Mouse (Mus musculus) kidney, embryonic 16.5 days (tissue): ENCODE measurements around the gene H1fx. TPM values are rescaled to one million over a fixed set of nuclear protein-coding genes. Genes with fewer than 3 reads are reported as not detected.
"Not testable (repeated sequence)": the region's sequence is repeated elsewhere in the genome, so short reads cannot be mapped to it uniquely, and the experiment has no call there.

ENCODE experiments used
- ATAC-seq: fragments of 200-750 bp; cut with Nextera tagmentation; 2 replicates; pipeline ENCODE4 v1.8.0; 2017; ENCODE audit warnings: moderate TSS enrichment; ENCODE audit not compliant: low FRiP score, low TSS enrichment
- H3K27ac ChIP-seq: fragments of 300-500 bp; sonication (generic); 2 replicates; pipeline ENCODE4 v1.5.1; 2014; ENCODE audit warnings: low read length
- H3K27me3 ChIP-seq: fragments of 300-500 bp; sonication (generic); 2 replicates; pipeline ENCODE4 v1.6.1; 2014; ENCODE audit warnings: low read length, control low read depth, mixed read lengths; ENCODE audit not compliant: insufficient read depth
- H3K36me3 ChIP-seq: fragments of 300-500 bp; sonication (generic); 2 replicates; pipeline ENCODE4 v1.6.1; 2014; ENCODE audit warnings: low read length, control low read depth, mixed read lengths; ENCODE audit not compliant: insufficient read depth
- H3K4me1 ChIP-seq: fragments of 300-500 bp; sonication (generic); 2 replicates; pipeline ENCODE4 v1.6.1; 2014; ENCODE audit warnings: low read length, control low read depth, mixed read lengths; ENCODE audit not compliant: insufficient read depth
- H3K4me2 ChIP-seq: fragments of 300-500 bp; sonication (generic); replicated peaks from 2 replicates; pipeline ENCODE4 v1.6.1; 2014; ENCODE audit warnings: low read depth, low read length
- H3K4me3 ChIP-seq: fragments of 300-500 bp; sonication (generic); 2 replicates; pipeline ENCODE4 v1.5.1; 2014; ENCODE audit warnings: mild to moderate bottlenecking, low read length
- H3K9ac ChIP-seq: fragments of 300-500 bp; sonication (generic); replicated peaks from 2 replicates; pipeline ENCODE4 v1.6.1; 2014; ENCODE audit warnings: low read length
- H3K9me3 ChIP-seq: fragments of 300-500 bp; sonication (generic); 2 replicates; pipeline ENCODE4 v1.6.1; 2016; ENCODE audit warnings: low read length, control low read depth
- WGBS: fragments of 180-500 bp; shearing (Covaris S2); extraction: QIAGEN DNeasy Blood & Tissue Kit; methylation state at CpG from one replicate; pipeline ENCODE4 v1.1.7; 2014; 5-methylcytosine and 5-hydroxymethylcytosine counted together
- polyA plus RNA-seq: library from polyadenylated mRNA; unstranded; fragments of >200 nt; fragmentation: Nextera tagmentation; extraction: Ambion mirVana; gene quantifications from 2 replicates; pipeline ENCODE4 v1.2.1, GENCODE M21; 2015

Gene H1fx
- polyA plus RNA-seq, 1 experiment from 2014 or later = 13.3 TPM

- WGBS = 74% methylated on average over 4 of the region's 4 CpGs
- Histone ChIP-seq H3K4me2 (no peak overlapping the region), H3K27ac (no peak overlapping the region), H3K4me1 (peaks cover 24% of the 10 kb centered on the region), H3K9ac (no peak overlapping the region), H3K36me3 (peaks cover 4% of the 10 kb centered on the region), H3K9me3 (no peaks in the 10 kb centered on the region), H3K4me3 (no peak overlapping the region), H3K27me3 (no peaks in the 10 kb centered on the region)
- ATAC-seq = no peak
Observed at GRCm38 (mm10) chr6:87991216-87991615, 9.8 kb upstream of the H1fx start.

GRCm38 (mm10) chr6:87982506-87982905, 1.1 kb upstream of the H1fx start:
- Histone ChIP-seq H3K9ac (peak overlapping the region; percentile 94), H3K9me3 (no peaks in the 10 kb centered on the region), H3K4me1 (peaks cover 19% of the 10 kb centered on the region), H3K4me2 (peak overlapping the region; percentile 67), H3K36me3 (peaks cover 14% of the 10 kb centered on the region), H3K4me3 (peak overlapping the region; percentile 96), H3K27me3 (no peaks in the 10 kb centered on the region), H3K27ac (no peak overlapping the region)
- 57% methylated on average over 9 of the region's 9 CpGs for WGBS
- ATAC-seq = no peak

DNA sequence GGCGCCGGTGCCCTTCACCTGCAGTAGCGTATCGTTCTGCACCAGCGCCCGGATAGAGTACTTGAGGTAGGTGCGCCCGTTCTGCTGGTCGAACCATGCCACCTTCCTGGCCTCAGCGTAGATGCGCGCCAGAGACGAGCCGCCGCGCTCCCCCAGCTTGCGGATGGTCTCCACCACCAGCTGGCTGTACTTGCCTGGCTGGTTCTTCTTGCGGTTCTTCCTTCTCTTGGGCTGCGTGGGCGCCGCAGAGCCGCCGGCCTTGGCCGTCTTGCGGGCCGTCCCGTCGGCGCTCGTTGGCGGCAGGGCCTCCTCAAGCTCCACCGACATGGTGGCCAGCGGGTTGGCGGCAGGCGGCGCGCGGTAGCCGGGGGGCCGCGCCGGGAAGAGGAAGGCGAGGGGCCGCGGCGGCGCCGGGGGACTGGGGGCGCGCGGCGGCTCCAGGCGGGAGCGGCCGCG, 379 bp downstream of the H1fx start:
- peak; percentile 64 for ATAC-seq
- no peaks in the 10 kb centered on the region for H3K27me3 ChIP-seq
- WGBS = under 1% methylated on average over 37 of the region's 56 CpGs
- H3K4me1 ChIP-seq = peaks cover 19% of the 10 kb centered on the region
- H3K27ac ChIP-seq = peak overlapping the region; percentile 88
- peaks cover 8% of the 10 kb centered on the region for H3K36me3 ChIP-seq
- no peaks in the 10 kb centered on the region for H3K9me3 ChIP-seq
- H3K9ac ChIP-seq = peak overlapping the region; percentile 94
- H3K4me2 ChIP-seq = peak overlapping the region; percentile 67
- H3K4me3 ChIP-seq = peak overlapping the region; percentile 96

GRCm38 (mm10) chr6:87980374-87981029, 935 bp downstream of the H1fx start:
- ATAC-seq = peak; percentile 80

DNA sequence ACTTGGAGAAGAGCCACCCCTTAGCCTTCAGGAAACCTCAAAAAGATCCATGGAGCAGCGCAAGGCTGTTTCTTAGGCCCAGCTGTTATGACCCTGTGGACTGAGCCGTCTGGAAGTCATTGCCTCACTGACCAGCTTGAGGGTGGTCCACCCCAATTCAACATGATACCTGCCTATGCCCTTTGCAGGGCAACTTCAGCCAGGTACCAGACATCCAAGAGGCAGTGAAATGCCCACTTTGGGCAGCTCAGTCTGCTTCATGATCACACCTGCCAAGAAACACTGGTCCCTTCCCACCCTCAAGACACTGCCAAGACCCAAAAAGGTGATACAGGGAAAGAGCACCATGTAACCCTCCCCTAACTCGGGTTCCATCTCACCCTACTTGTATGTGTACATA, 1.7 kb downstream of the H1fx start:
- Histone ChIP-seq H3K4me3 (peak overlapping the region; percentile 96), H3K4me2 (peak overlapping the region; percentile 67), H3K27ac (0 out of 2 replicates have a peak overlapping the region, but pooled peaks have one; percentile 29), H3K9ac (no peak overlapping the region), H3K36me3 (peaks cover 3% of the 10 kb centered on the region), H3K27me3 (no peaks in the 10 kb centered on the region), H3K4me1 (peaks cover 19% of the 10 kb centered on the region), H3K9me3 (no peaks in the 10 kb centered on the region)
- WGBS = 62% methylated on average over 3 of the region's 3 CpGs
- ATAC-seq = no peak

More at GRCm38 (mm10) chr6:87980374-87981029, 935 bp downstream of the H1fx start:
- Histone ChIP-seq H3K36me3 (peaks cover 8% of the 10 kb centered on the region), H3K27ac (peak overlapping the region; percentile 88), H3K9me3 (no peaks in the 10 kb centered on the region), H3K4me1 (peaks cover 19% of the 10 kb centered on the region), H3K4me3 (peak overlapping the region; percentile 96), H3K27me3 (no peaks in the 10 kb centered on the region), H3K9ac (peak overlapping the region; percentile 94), H3K4me2 (peak overlapping the region; percentile 67)
- under 1% methylated on average over 60 of the region's 66 CpGs for WGBS

DNA sequence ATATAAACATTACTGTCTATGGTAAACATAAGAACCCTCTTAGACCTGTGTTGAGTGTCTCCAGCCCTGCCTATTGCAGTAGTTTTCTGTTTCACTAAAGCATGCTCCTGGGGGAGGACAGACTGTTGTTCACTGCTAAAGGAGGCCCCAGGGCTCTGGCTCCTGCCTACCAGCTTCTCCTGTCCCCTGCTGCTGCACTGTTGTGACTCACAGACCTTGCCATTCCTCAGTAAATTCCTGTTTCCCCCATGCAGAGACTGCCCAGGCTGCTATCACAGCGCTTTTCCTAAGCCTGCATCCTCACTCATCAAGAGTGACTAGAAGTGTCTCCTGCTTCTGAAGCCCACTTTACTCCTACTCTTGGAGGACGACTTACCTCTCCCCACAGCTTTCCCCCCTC, 11.4 kb downstream of the H1fx start:
- no peak for ATAC-seq
- WGBS = 37% methylated on average over 2 of the region's 2 CpGs
- Histone ChIP-seq H3K9me3 (no peaks in the 10 kb centered on the region), H3K9ac (no peak overlapping the region), H3K4me2 (no peak overlapping the region), H3K36me3 (no peaks in the 10 kb centered on the region), H3K27ac (no peak overlapping the region), H3K27me3 (no peaks in the 10 kb centered on the region), H3K4me3 (no peak overlapping the region), H3K4me1 (no peaks in the 10 kb centered on the region)

GRCm38 (mm10) chr6:87962457-87962856, 19.0 kb downstream of the H1fx start:
- not testable (repeated sequence) for H3K4me2 ChIP-seq, H3K27me3 ChIP-seq, H3K4me3 ChIP-seq, H3K36me3 ChIP-seq, H3K27ac ChIP-seq, H3K4me1 ChIP-seq, H3K9ac ChIP-seq, ATAC-seq
- H3K9me3 ChIP-seq = peaks cover 13% of the 10 kb centered on the region; the same call in 1 of the 2 replicates
- WGBS = 72% methylated on average over 4 of the region's 4 CpGs

DNA sequence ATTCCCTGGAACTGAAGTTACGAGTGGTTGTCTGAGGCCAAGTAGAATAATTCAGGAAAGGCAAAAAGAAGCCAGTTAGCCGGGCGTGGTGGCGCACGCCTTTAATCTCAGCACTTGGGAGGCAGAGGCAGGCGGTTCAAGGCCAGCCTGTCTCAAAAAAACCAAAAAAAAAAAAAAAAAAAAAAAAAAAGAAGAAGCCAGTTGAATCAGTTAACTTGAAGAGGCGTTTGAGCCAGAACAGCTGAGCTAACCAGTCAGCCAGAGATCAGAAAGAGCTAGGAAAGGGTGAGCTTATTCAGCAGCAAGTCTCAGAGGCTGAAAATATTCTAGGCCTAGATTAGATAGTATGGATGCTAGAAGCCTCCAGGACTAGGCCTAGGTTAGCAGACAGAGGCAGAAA, 39.3 kb downstream of the H1fx start:
- Histone ChIP-seq H3K9me3 (0 out of 2 replicates have a peak, but pooled peaks cover 2% of the 10 kb centered on the region), H3K4me3 (no peak overlapping the region), H3K9ac (no peak overlapping the region), H3K4me2 (no peak overlapping the region), H3K27me3 (no peaks in the 10 kb centered on the region), H3K36me3 (no peaks in the 10 kb centered on the region), H3K4me1 (peaks cover 6% of the 10 kb centered on the region; the same call in 1 of the 2 replicates), H3K27ac (no peak overlapping the region)
- ATAC-seq = no peak
- WGBS = 85% methylated on average over 7 of the region's 7 CpGs

DNA sequence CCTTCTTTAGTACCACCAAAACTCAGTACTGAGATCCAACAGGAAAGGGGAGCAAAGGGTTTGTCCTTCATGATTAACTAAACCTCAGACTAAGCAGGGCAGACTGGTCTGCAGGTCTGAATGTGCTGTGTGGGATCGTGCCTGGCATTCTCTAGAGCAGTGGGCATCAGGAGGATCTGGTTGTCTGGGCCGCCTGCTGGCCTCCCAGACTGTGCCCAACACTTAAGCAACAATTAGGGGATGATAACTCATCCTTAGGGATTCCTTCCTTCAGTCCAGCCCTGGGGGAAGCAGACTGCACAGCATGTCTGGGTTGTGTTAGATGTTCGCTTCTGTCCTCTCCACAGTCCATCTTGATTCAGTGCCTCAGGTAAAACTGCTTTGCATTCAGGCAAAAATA, 42.5 kb downstream of the H1fx start:
- H3K27ac ChIP-seq = no peak overlapping the region
- no peaks in the 10 kb centered on the region for H3K9me3 ChIP-seq
- H3K36me3 ChIP-seq = peaks cover 24% of the 10 kb centered on the region
- H3K4me3 ChIP-seq = no peak overlapping the region
- 91% methylated on average over 3 of the region's 3 CpGs for WGBS
- no peak overlapping the region for H3K9ac ChIP-seq
- H3K4me2 ChIP-seq = no peak overlapping the region
- peaks cover 6% of the 10 kb centered on the region; the same call in 1 of the 2 replicates for H3K4me1 ChIP-seq
- H3K27me3 ChIP-seq = no peaks in the 10 kb centered on the region
- ATAC-seq = no peak

- Histone ChIP-seq H3K36me3 (peaks cover 40% of the 10 kb centered on the region), H3K9ac (no peak overlapping the region), H3K27ac (peak overlapping the region; percentile 76), H3K4me1 (peaks cover 6% of the 10 kb centered on the region; the same call in 1 of the 2 replicates), H3K4me2 (0 out of 2 replicates have a peak overlapping the region, but pooled peaks have one; percentile 23), H3K9me3 (no peaks in the 10 kb centered on the region), H3K4me3 (no peak overlapping the region), H3K27me3 (no peaks in the 10 kb centered on the region)
- 32% methylated on average over 19 of the region's 19 CpGs for WGBS
- ATAC-seq = peak; percentile 99
Observed at GRCm38 (mm10) chr6:87937178-87937788, 44.2 kb downstream of the H1fx start.
